Mouse (Mus musculus) limb, embryonic 13.5 days (tissue): ENCODE measurements around the gene Dnaic2. TPM values are rescaled to one million over a fixed set of nuclear protein-coding genes. Genes with fewer than 3 reads are reported as not detected.

Experiments
- ATAC-seq: fragments of 200-750 bp; cut with Nextera tagmentation; 2 replicates; pipeline ENCODE4 v1.8.0; 2017; ENCODE audit warnings: low read depth, moderate number of reproducible peaks, moderate TSS enrichment; ENCODE audit not compliant: low FRiP score
- H3K27ac ChIP-seq: fragments of 300-500 bp; sonication (generic); 2 replicates; pipeline ENCODE4 v1.5.1; 2015; ENCODE audit warnings: inconsistent platforms, mild to moderate bottlenecking, moderate library complexity
- H3K27me3 ChIP-seq: fragments of 300-500 bp; sonication (generic); 2 replicates; pipeline ENCODE4 v1.6.1; 2015; ENCODE audit warnings: mild to moderate bottlenecking, inconsistent platforms
- H3K36me3 ChIP-seq: fragments of 300-500 bp; sonication (generic); 2 replicates; pipeline ENCODE4 v1.6.1; 2015; ENCODE audit warnings: inconsistent platforms, mild to moderate bottlenecking, moderate library complexity
- H3K4me1 ChIP-seq: fragments of 300-500 bp; sonication (generic); 2 replicates; pipeline ENCODE4 v1.6.1; 2015; ENCODE audit warnings: inconsistent platforms
- H3K4me2 ChIP-seq: fragments of 300-500 bp; sonication (generic); replicated peaks from 2 replicates; pipeline ENCODE4 v1.6.1; 2015; ENCODE audit warnings: inconsistent platforms, mild to moderate bottlenecking, moderate library complexity
- H3K4me3 ChIP-seq: fragments of 300-500 bp; sonication (generic); 2 replicates; pipeline ENCODE4 v1.5.1; 2015; ENCODE audit warnings: moderate library complexity, mild to moderate bottlenecking, inconsistent platforms
- H3K9ac ChIP-seq: fragments of 300-500 bp; sonication (generic); 2 replicates; pipeline ENCODE4 v1.6.1; 2015; ENCODE audit warnings: mild to moderate bottlenecking, inconsistent platforms
- H3K9me3 ChIP-seq: fragments of 300-500 bp; sonication (generic); 2 replicates; pipeline ENCODE4 v1.6.1; 2016; ENCODE audit warnings: inconsistent platforms
- WGBS: fragments of 180-500 bp; shearing (Covaris S2); methylation state at CpG from one replicate; pipeline ENCODE4 v1.1.7; 2015; 5-methylcytosine and 5-hydroxymethylcytosine counted together
- polyA plus RNA-seq: library from polyadenylated mRNA; unstranded; fragments of >200 nt; fragmentation: Nextera tagmentation; extraction: Ambion mirVana; gene quantifications from 2 replicates; pipeline ENCODE4 v1.2.1, GENCODE M21; 2015

Dnaic2 gene
- polyA plus RNA-seq, 1 experiment from 2014 or later: 0.95 TPM

DNA sequence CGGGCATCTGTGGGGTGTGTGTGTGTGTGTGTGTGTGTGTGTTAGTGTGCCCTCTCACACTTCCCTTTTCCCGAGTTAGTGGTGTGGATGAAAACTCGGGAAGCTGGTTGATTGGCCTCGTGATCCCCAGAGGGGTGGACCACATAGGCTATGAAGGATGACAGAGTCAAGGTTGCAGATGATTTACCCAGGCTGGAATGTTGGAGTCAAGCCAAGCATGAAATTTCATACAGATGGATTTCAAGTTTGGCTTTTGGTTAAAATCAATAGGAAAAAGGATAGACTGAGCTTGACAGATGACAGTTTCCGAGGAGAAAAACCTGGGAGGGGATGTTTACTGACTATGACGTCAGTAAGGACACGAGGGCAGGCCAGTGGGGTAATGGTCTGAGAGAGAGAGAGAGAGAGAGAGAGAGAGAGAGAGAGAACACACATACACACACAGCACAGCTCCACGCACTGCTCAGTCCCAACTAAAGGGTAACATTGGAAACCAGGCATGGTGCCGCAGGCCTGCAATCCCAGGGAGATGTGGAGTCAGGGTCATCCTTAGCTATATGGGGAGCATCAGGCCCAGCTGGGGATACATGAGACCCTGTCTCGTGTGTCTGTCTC lies 39.5 kb upstream of the Dnaic2 start:
- no peak overlapping the region for H3K4me2 ChIP-seq
- no peak; the same call in 1 of the 2 replicates for ATAC-seq
- peak overlapping the region; percentile 67 for H3K27ac ChIP-seq
- WGBS: 47% methylated on average over 10 of the region's 10 CpGs
- peaks cover 11% of the 10 kb centered on the region for H3K36me3 ChIP-seq
- H3K9ac ChIP-seq: no peak overlapping the region
- no peaks in the 10 kb centered on the region for H3K27me3 ChIP-seq
- H3K4me1 ChIP-seq: peaks cover 19% of the 10 kb centered on the region
- H3K9me3 ChIP-seq: no peaks in the 10 kb centered on the region
- no peak overlapping the region for H3K4me3 ChIP-seq

DNA sequence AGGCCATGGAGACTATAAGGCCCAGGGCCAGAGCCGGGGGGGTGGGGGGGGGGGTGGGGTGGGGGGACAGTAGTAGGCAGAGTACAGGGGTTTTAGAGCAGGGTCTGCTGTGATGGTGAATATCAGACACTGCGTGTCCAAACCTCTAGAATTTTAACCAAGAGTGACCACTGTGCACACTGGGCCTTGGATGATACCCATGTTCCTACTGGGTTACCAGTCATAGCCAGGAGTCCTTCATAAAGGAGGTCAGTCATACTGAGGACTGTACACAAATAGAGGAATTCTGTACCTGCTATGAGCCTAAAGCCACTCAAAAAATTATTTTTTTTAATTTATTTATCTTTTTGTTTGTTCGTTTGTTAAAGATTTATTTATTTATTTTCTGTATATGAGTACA lies 38.5 kb upstream of the Dnaic2 start:
- ATAC-seq: no peak
- Histone ChIP-seq H3K4me3 (no peak overlapping the region), H3K27ac (no peak overlapping the region), H3K9ac (no peak overlapping the region), H3K4me2 (no peak overlapping the region), H3K27me3 (no peaks in the 10 kb centered on the region), H3K36me3 (peaks cover 11% of the 10 kb centered on the region), H3K9me3 (no peaks in the 10 kb centered on the region), H3K4me1 (peaks cover 19% of the 10 kb centered on the region)
- WGBS: 96% methylated on average over 2 of the region's 3 CpGs

- no peak overlapping the region for H3K4me3 ChIP-seq
- 93% methylated on average over 15 of the region's 15 CpGs for WGBS
- H3K27me3 ChIP-seq: no peaks in the 10 kb centered on the region
- no peak overlapping the region for H3K9ac ChIP-seq
- H3K9me3 ChIP-seq: no peaks in the 10 kb centered on the region
- ATAC-seq: no peak
- peaks cover 6% of the 10 kb centered on the region; the same call in 1 of the 2 replicates for H3K4me1 ChIP-seq
- H3K4me2 ChIP-seq: no peak overlapping the region
- no peak overlapping the region for H3K27ac ChIP-seq
- peaks cover 11% of the 10 kb centered on the region for H3K36me3 ChIP-seq
Observed at GRCm38 (mm10) chr11:114690192-114690591, 37.0 kb upstream of the Dnaic2 start.

GRCm38 (mm10) chr11:114691454-114692182 lies 35.6 kb upstream of the Dnaic2 start:
- H3K27me3 ChIP-seq: no peaks in the 10 kb centered on the region

DNA sequence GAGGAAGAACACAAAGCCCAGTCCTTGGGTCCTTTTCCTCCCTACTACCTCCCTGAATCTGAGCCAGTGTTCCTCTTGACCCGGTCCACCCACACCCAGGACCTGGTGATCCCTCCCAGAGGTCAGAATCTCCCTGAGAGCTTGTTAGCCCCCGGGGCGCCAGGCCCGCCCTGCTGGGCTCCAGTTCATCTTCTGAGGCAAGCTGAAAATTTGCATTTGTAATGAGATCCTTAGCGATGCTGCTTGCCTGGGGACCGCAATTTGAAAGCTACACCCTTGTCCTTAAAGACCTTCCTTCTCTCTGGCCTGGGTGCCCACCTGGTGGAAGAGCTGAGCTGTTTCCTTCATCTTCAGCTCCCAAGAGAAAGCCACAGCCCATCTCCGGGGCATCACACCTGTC lies 34.6 kb upstream of the Dnaic2 start:
- ATAC-seq: no peak

More at GRCm38 (mm10) chr11:114691454-114692182, 35.6 kb upstream of the Dnaic2 start:
- ATAC-seq: no peak
- WGBS: 49% methylated on average over 6 of the region's 6 CpGs
- Histone ChIP-seq H3K36me3 (peaks cover 18% of the 10 kb centered on the region), H3K4me1 (peaks cover 6% of the 10 kb centered on the region; the same call in 1 of the 2 replicates), H3K4me2 (no peak overlapping the region), H3K9me3 (no peaks in the 10 kb centered on the region), H3K27ac (no peak overlapping the region), H3K9ac (no peak overlapping the region), H3K4me3 (no peak overlapping the region)

GRCm38 (mm10) chr11:114693456-114693855 lies 33.8 kb upstream of the Dnaic2 start:
- Histone ChIP-seq H3K4me1 (no peaks in the 10 kb centered on the region), H3K27me3 (no peaks in the 10 kb centered on the region), H3K9ac (no peak overlapping the region), H3K4me2 (no peak overlapping the region), H3K4me3 (no peak overlapping the region), H3K36me3 (peaks cover 24% of the 10 kb centered on the region), H3K27ac (no peak overlapping the region), H3K9me3 (no peaks in the 10 kb centered on the region)
- no peak for ATAC-seq
- WGBS: 82% methylated on average over 6 of the region's 6 CpGs

More for the DNA sequence above, 34.6 kb upstream of the Dnaic2 start:
- 53% methylated on average over 7 of the region's 7 CpGs for WGBS
- H3K4me2 ChIP-seq: no peak overlapping the region
- peaks cover 24% of the 10 kb centered on the region for H3K36me3 ChIP-seq
- no peak overlapping the region for H3K9ac ChIP-seq
- H3K4me3 ChIP-seq: no peak overlapping the region
- H3K27ac ChIP-seq: no peak overlapping the region
- no peaks in the 10 kb centered on the region for H3K9me3 ChIP-seq
- peaks cover 5% of the 10 kb centered on the region; the same call in 1 of the 2 replicates for H3K4me1 ChIP-seq
- H3K27me3 ChIP-seq: no peaks in the 10 kb centered on the region

- H3K27me3 ChIP-seq: no peaks in the 10 kb centered on the region
- no peak overlapping the region for H3K9ac ChIP-seq
- 78% methylated on average over 2 of the region's 2 CpGs for WGBS
- H3K9me3 ChIP-seq: no peaks in the 10 kb centered on the region
- peaks cover 24% of the 10 kb centered on the region for H3K36me3 ChIP-seq
- H3K27ac ChIP-seq: no peak overlapping the region
- H3K4me3 ChIP-seq: no peak overlapping the region
- H3K4me2 ChIP-seq: no peak overlapping the region
- no peak for ATAC-seq
- no peaks in the 10 kb centered on the region for H3K4me1 ChIP-seq
Observed at GRCm38 (mm10) chr11:114694451-114694850, 32.8 kb upstream of the Dnaic2 start.

DNA sequence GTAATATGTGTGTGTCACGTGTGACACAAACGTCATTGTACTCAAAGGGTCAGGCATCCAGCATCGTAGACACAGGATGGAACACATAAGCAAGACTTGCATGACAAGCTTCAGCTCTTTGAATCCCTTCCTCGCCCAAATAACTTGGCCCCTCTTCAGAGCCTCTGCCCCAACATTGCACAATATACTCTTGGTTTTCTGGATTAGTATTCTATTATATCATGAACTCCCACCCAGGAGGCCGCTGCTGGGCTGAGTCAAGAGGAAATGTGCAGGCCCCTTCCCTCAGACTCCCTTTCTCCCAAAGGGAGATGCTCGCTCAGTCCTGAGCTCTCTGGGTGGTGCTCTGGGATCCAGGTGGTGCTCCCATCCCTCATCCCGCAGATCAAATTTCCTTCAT lies 28.7 kb upstream of the Dnaic2 start:
- Histone ChIP-seq H3K4me3 (no peak overlapping the region), H3K4me2 (no peak overlapping the region), H3K4me1 (peaks cover 2% of the 10 kb centered on the region; the same call in 1 of the 2 replicates), H3K27me3 (no peaks in the 10 kb centered on the region), H3K36me3 (peaks cover 12% of the 10 kb centered on the region), H3K9me3 (no peaks in the 10 kb centered on the region), H3K27ac (no peak overlapping the region), H3K9ac (no peak overlapping the region)
- no peak for ATAC-seq
- 93% methylated on average over 7 of the region's 7 CpGs for WGBS

- no peaks in the 10 kb centered on the region for H3K27me3 ChIP-seq
- peaks cover 12% of the 10 kb centered on the region for H3K36me3 ChIP-seq
- 79% methylated on average over 12 of the region's 12 CpGs for WGBS
- H3K9ac ChIP-seq: no peak overlapping the region
- H3K4me2 ChIP-seq: no peak overlapping the region
- H3K4me3 ChIP-seq: no peak overlapping the region
- H3K4me1 ChIP-seq: peaks cover 12% of the 10 kb centered on the region
- no peaks in the 10 kb centered on the region for H3K9me3 ChIP-seq
- H3K27ac ChIP-seq: no peak overlapping the region
- no peak for ATAC-seq
Observed at GRCm38 (mm10) chr11:114699511-114699910, 27.7 kb upstream of the Dnaic2 start.

DNA sequence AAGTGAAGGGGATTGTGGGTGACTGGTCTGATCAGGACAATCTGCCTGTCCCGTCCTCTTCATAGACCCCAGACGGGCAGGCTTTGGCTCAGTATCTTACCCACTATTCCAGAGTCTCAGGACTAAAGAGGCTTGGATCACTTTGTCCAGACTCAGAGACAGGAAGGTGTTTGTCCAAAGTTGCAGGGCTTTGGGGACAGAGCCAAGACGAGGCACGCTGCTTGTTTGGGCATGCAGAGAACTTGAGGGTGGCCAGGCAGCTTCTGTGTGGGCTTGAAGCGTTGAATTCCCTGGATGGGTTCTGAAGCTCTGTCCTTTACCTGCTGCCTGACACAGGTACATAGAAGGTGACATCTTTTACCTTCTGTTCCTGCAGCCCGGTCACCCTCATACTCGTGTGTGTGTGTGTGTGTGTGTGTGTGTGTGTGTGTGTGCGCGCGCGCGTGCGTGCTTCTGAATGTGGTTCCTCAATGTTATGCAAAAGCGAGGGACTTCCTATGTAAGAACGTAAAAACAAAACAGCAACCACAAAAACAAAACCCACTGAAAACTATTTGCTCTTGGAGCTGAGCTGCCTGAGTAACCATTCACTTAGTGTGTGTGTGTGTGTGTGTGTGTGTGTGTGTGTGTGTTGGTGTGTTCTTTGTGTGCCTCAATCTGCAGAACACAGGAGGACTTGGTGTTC lies 24.8 kb upstream of the Dnaic2 start:
- ATAC-seq: no peak
- 85% methylated on average over 15 of the region's 15 CpGs for WGBS
- H3K27ac ChIP-seq: no peak overlapping the region
- H3K27me3 ChIP-seq: no peaks in the 10 kb centered on the region
- H3K9ac ChIP-seq: no peak overlapping the region
- H3K9me3 ChIP-seq: no peaks in the 10 kb centered on the region
- no peak overlapping the region for H3K4me2 ChIP-seq
- H3K36me3 ChIP-seq: peaks cover 1% of the 10 kb centered on the region; the same call in 1 of the 2 replicates
- no peak overlapping the region for H3K4me3 ChIP-seq
- H3K4me1 ChIP-seq: peaks cover 16% of the 10 kb centered on the region

DNA sequence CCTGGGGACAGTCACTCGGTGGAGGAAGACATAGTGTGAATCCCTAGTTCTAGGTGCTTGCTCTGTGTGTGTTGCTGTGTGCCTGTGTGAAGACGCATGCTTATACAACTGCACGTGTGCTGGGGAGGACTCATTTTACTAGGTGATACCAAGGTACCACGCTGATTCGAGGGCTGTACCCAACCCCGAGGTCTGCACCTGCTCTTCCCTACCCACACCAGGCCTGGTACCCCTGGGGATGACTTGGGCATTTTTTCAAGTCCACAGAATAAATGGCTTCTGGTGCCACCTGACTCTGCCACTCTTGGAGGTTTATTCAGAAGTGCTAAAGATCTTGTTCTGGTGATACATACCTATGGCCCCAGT lies 24.2 kb upstream of the Dnaic2 start:
- Histone ChIP-seq H3K4me1 (peaks cover 16% of the 10 kb centered on the region), H3K27ac (no peak overlapping the region), H3K4me2 (no peak overlapping the region), H3K36me3 (peaks cover 6% of the 10 kb centered on the region), H3K27me3 (no peaks in the 10 kb centered on the region), H3K4me3 (no peak overlapping the region), H3K9ac (no peak overlapping the region), H3K9me3 (no peaks in the 10 kb centered on the region)
- ATAC-seq: no peak
- 87% methylated on average over 6 of the region's 6 CpGs for WGBS
